Mouse (Mus musculus): ENCODE results near the gene Gm32717. TPM values are rescaled to one million over a fixed set of nuclear protein-coding genes. Genes with fewer than 3 reads are reported as not detected.
"Not testable (repeated sequence)": the region's sequence is repeated elsewhere in the genome, so short reads cannot be mapped to it uniquely, and the experiment has no call there.

Gene Gm32717
- polyA plus RNA-seq, 1 experiment from 2014 or later = not detected

GRCm38 (mm10) chr10:118215719-118216393 lies 24.7 kb downstream of the Gm32717 start:
- not testable (repeated sequence) for ATAC-seq (ENCODE audit: insufficient read depth); H3K27ac ChIP-seq (replicated peaks)
- WGBS (ENCODE audit: insufficient replicate concordance) = 56% methylated on average over 3 of the region's 4 CpGs

GRCm38 (mm10) chr10:118204642-118205041 lies 35.9 kb downstream of the Gm32717 start, which contains the start of gene Il22:
Gene Il22, plus strand, starts transcription at chr10:118204942.
- 67% methylated on average over 4 of the region's 4 CpGs for WGBS (ENCODE audit: insufficient replicate concordance)

More at GRCm38 (mm10) chr10:118215719-118216393, 24.7 kb downstream of the Gm32717 start:
- not testable (repeated sequence) for H3K27me3 ChIP-seq; H3K4me2 ChIP-seq; H3K9me3 ChIP-seq (replicated peaks); H3K36me3 ChIP-seq (replicated peaks); H3K9ac ChIP-seq; H3K4me3 ChIP-seq (replicated peaks); H3K4me1 ChIP-seq (replicated peaks)

DNA sequence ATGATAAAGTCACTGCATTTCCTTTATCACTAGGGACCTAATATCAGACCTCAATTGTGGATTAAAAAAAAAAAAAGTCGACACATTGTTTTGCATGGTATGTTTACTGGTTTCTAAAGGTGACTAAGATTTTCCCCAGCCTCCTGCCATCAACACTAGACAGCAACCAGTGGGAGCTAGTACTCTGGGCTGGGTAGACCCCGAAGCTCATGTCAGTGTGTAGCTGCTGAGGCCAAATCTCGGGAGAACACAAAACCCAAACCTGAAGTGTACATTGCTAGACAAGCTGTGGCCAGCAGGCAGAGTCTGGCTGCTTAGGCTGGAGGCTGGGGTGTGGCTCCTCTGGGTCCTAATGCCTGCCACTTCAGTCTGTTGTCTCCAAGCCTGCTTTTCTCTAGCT lies 45.4 kb downstream of the Gm32717 start:
- H3K36me3 ChIP-seq (replicated peaks); H3K27ac ChIP-seq (replicated peaks); H3K9me3 ChIP-seq (replicated peaks); H3K4me1 ChIP-seq (replicated peaks); H3K4me3 ChIP-seq (replicated peaks); H3K9ac ChIP-seq; H3K27me3 ChIP-seq; ATAC-seq (ENCODE audit: insufficient read depth); H3K4me2 ChIP-seq: not testable (repeated sequence)
- WGBS (ENCODE audit: insufficient replicate concordance) = 14% methylated on average over 3 of the region's 3 CpGs

More at GRCm38 (mm10) chr10:118204642-118205041, 35.9 kb downstream of the Gm32717 start, which contains the start of gene Il22:
- Histone ChIP-seq H3K4me2 (no peak within 1 kb of the TSS), H3K9ac (no peak within 1 kb of the TSS), H3K4me3 (replicated peaks) (no peak within 1 kb of the TSS), H3K27ac (replicated peaks) (no peak within 1 kb of the TSS), H3K4me1 (replicated peaks) (no peaks in the 10 kb centered on the region), H3K27me3 (no peaks in the 10 kb centered on the region), H3K36me3 (replicated peaks) (no peaks in the 10 kb centered on the region), H3K9me3 (replicated peaks) (no peaks in the 10 kb centered on the region)
- ATAC-seq (ENCODE audit: insufficient read depth) = no peak

Other genes with a start within 250 kb of the Gm32717 start
- gene Mdm1, start 99.0 kb downstream of the Gm32717 start, polyA plus RNA-seq (2015; fragmentation: Nextera tagmentation; extraction: Ambion mirVana) = 8.3 and 8.4 TPM in 2 replicates
- gene Il22, start 35.8 kb downstream of the Gm32717 start, polyA plus RNA-seq (2015; fragmentation: Nextera tagmentation; extraction: Ambion mirVana) = not detected in 2 replicates
- gene Gm32802, start 17.9 kb upstream of the Gm32717 start, polyA plus RNA-seq (2015; fragmentation: Nextera tagmentation; extraction: Ambion mirVana) = not detected in 2 replicates
- not detected in 2 replicates for gene Iltifb, start 54.3 kb upstream of the Gm32717 start, polyA plus RNA-seq (2015; fragmentation: Nextera tagmentation; extraction: Ambion mirVana)
- gene Gm9040, start 86.2 kb upstream of the Gm32717 start, polyA plus RNA-seq (2015; fragmentation: Nextera tagmentation; extraction: Ambion mirVana) = not detected in 2 replicates
- gene Gm9044, start 91.6 kb upstream of the Gm32717 start, polyA plus RNA-seq (2015; fragmentation: Nextera tagmentation; extraction: Ambion mirVana) = not detected in 2 replicates
- not detected in 2 replicates for gene Gm9045, start 97.1 kb upstream of the Gm32717 start, polyA plus RNA-seq (2015; fragmentation: Nextera tagmentation; extraction: Ambion mirVana)
- gene Gm9046, start 102.5 kb upstream of the Gm32717 start, polyA plus RNA-seq (2015; fragmentation: Nextera tagmentation; extraction: Ambion mirVana) = not detected in 2 replicates
- not detected in 2 replicates for gene Gm9048, start 107.9 kb upstream of the Gm32717 start, polyA plus RNA-seq (2015; fragmentation: Nextera tagmentation; extraction: Ambion mirVana)
- not detected in 2 replicates for gene Gm9049, start 113.3 kb upstream of the Gm32717 start, polyA plus RNA-seq (2015; fragmentation: Nextera tagmentation; extraction: Ambion mirVana)
- gene Ifng, start 200.3 kb upstream of the Gm32717 start, polyA plus RNA-seq (2015; fragmentation: Nextera tagmentation; extraction: Ambion mirVana) = not detected in 2 replicates

Measured in liver, embryonic 15.5 days (tissue).